Mouse (Mus musculus) bone marrow macrophage, adult 2 months (primary cell): ENCODE measurements at regions not wholly inside any gene's neighbourhood (a gene's known extent, or its start where the extent isn't known, plus 50 kb on each side); places are given as distances from the start of the nearest gene placed in this dataset.

ENCODE experiments used
- H3K27ac ChIP-seq: 2 replicates; pipeline ENCODE4 v1.5.1; 2012; ENCODE audit warnings: low read depth, low read length; ENCODE audit not compliant: insufficient read depth
- H3K4me1 ChIP-seq: 2 replicates; pipeline ENCODE4 v1.6.1; 2012; ENCODE audit warnings: low read length; ENCODE audit not compliant: control insufficient read depth, insufficient read depth
- H3K4me3 ChIP-seq: 2 replicates; pipeline ENCODE4 v1.5.1; 2012; ENCODE audit warnings: mild to moderate bottlenecking, low read length, moderate library complexity; ENCODE audit not compliant: insufficient read depth
- CTCF ChIP-seq: IDR thresholded peaks from 2 replicates; pipeline ENCODE4 v1.5.1; 2012; ENCODE audit warnings: low read depth, mild to moderate bottlenecking, low read length, moderate library complexity
- POLR2A ChIP-seq: IDR thresholded peaks from 2 replicates; pipeline ENCODE4 v1.6.1; 2012; ENCODE audit warnings: mild to moderate bottlenecking, low read depth, low read length, borderline replicate concordance

DNA sequence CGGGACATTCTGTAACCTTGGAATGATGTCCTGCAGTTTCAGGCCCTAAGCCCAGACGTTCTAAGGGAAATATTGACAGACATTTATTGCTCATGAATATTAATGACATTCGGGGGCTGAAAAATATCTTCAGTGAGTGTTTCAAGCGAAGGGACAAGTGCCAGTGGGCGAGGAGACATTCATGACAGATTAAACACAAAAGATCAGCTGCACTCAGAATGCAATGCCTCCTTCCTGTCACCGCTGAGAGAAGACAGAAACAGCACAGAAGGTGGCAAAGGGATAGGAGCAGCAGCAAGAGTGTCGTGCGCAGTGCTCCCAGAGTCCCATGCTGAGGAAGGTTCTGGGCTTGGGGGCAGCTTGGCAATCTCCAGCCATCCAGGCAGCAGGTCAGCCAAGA, 85.1 kb upstream of the Otos start:
- Histone ChIP-seq H3K27ac (no peak overlapping the region), H3K4me1 (no peaks in the 10 kb centered on the region), H3K4me3 (no peak overlapping the region)
- TF ChIP-seq CTCF (no peak), POLR2A (no peak)

DNA sequence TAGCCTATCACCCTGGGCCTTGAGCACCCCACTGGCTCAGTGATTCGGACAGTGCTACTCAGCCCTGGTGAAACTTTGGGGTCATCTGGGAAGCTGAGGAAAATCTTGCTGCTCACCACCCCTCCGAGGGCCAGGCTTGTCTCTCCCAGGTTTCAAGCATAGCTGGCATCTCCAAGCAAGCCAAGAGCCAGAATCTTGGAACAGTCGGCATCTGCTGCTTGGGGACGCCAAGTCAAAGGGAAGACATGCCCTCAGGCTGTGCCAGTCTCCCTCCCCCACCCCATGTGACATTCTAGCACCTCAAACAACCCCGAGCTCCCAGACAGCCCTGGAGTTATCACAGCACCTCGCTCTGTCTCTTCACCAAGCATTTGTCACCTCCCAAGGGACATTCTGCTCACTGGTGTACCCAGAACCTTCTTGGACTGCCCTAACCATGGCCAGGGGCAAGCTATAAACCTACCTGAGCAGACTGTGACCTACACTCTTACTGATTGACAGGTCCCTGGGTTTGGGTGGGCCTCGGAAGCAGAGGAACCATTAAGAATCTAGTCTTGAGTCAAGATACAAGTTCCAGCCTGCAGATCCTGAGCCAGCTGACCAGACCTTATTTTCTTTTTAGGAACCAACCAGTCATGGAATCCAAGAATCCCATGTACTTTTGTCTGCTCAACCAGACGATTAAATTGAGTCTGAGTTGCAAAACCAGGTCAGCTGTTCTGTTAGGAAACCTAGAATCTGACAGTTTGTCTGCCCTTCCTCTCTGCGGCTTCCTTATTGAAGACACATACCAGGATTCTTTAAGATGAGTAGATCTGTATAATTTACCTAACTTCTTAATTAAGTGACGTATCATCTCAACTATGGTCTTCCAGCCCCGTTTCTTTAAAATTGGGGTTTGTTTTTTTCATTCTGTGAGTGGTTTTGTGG, 83.0 kb upstream of the Otos start:
- Histone ChIP-seq H3K4me3 (no peak overlapping the region), H3K27ac (no peak overlapping the region), H3K4me1 (no peaks in the 10 kb centered on the region)
- TF ChIP-seq POLR2A (no peak), CTCF (no peak)

- Histone ChIP-seq H3K4me3 (no peak overlapping the region), H3K4me1 (no peaks in the 10 kb centered on the region), H3K27ac (no peak overlapping the region)
- TF ChIP-seq POLR2A (no peak), CTCF (no peak)
Observed at GRCm38 (mm10) chr1:92730576-92730975, 81.9 kb upstream of the Otos start.

DNA sequence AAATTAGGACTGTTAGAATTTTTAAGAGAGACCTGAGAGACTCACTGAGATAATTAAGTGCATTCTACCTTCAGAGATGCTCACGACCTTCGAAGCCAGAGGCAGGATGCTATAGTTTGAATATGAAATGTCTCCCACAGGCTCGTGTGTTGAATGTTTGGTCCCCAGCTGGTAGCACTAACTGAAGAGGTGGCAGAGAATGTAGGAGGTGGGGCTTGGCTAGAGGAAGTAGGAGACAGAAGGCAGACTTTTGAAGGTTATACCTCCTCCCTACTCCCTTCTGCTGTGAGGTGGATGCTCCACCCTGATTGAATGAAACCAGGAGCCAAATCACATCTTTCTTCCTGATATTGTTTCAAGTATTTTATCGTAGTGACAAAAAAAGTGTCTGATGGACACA, 79.3 kb upstream of the Otos start:
- Histone ChIP-seq H3K4me3 (no peak overlapping the region), H3K4me1 (no peaks in the 10 kb centered on the region), H3K27ac (no peak overlapping the region)
- TF ChIP-seq CTCF (no peak), POLR2A (no peak)

GRCm38 (mm10) chr1:92727371-92727770, 78.7 kb upstream of the Otos start:
- Histone ChIP-seq H3K4me1 (no peaks in the 10 kb centered on the region), H3K4me3 (no peak overlapping the region), H3K27ac (no peak overlapping the region)
- TF ChIP-seq CTCF (no peak), POLR2A (no peak)

DNA sequence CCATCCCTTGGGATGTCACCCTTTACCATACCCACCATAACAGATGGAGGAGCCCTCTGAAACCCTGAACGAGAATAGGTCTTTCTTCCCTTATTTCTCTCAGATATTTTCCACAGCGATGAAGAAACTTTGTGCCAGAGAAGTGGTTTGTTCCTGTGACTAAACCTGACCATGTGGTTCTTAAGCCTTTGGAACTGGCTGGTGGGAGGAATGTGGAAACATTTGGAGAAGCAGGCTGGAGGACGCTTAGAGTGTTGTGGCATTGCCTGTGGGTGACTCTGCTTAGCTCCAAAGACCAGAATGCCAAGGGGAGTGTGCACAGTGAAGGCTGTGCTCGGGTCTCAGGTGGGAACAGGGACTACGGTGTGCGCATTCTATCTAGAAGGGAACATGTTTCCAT, 77.7 kb upstream of the Otos start:
- H3K4me1 ChIP-seq = no peaks in the 10 kb centered on the region
- H3K4me3 ChIP-seq = no peak overlapping the region
- H3K27ac ChIP-seq = no peak overlapping the region
- no peak for TF ChIP-seq CTCF
- TF ChIP-seq POLR2A = no peak

DNA sequence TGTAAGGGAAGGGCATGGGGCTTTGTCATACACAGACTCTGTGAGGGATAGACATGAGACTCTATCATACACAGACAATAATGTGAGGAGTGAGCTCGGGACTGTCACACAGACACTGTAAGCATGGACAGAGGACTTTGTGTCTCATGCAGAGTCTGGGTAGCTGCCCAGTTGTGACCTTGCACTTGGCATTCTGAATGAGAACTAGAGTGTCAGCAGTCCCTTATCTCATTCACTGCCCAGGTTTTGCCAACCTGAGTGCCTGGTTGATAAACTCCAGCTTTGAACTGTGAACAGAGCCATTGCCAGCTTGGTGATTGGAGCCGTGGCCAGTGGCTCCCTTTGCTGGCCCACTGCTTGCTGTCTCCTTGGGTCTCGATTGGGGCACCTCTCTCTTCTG, 75.5 kb upstream of the Otos start:
- H3K4me3 ChIP-seq = no peak overlapping the region
- TF ChIP-seq POLR2A (no peak), CTCF (no peak)
- no peaks in the 10 kb centered on the region for H3K4me1 ChIP-seq
- no peak overlapping the region for H3K27ac ChIP-seq

DNA sequence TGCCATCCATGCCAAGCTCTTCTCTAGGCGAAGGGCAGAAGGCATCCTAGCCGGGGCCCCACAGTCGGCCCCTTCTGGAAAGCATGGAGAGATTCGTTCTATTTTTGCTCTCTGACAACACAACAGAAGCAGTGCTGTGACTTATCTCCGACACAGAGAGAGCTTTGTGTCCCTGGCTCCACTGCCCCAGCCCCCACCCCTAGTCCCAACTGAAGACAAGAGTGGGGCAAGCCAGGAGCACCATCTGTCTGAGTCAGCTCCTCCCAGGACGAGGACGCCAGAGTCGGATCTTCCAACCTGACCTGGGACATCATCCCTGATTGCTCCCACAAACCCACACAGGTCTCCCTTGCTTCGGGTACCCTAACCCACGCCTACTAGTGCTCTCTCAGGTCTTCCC, 71.9 kb upstream of the Otos start:
- H3K4me1 ChIP-seq = no peaks in the 10 kb centered on the region
- H3K4me3 ChIP-seq = no peak overlapping the region
- no peak overlapping the region for H3K27ac ChIP-seq
- TF ChIP-seq CTCF (no peak), POLR2A (no peak)

GRCm38 (mm10) chr1:92719864-92720263, 71.2 kb upstream of the Otos start:
- Histone ChIP-seq H3K4me1 (no peaks in the 10 kb centered on the region), H3K4me3 (no peak overlapping the region), H3K27ac (no peak overlapping the region)
- TF ChIP-seq CTCF (no peak), POLR2A (no peak)

- H3K27ac ChIP-seq = no peak overlapping the region
- no peak for TF ChIP-seq POLR2A
- TF ChIP-seq CTCF = no peak
- no peak overlapping the region for H3K4me3 ChIP-seq
- H3K4me1 ChIP-seq = no peaks in the 10 kb centered on the region
Observed at GRCm38 (mm10) chr1:92718108-92718507, 69.5 kb upstream of the Otos start.
